Mouse (Mus musculus) testis, adult 2 months (tissue): Measurements from ENCODE around the gene Olfr1066.

ENCODE experiments used
- CTCF ChIP-seq: fragments of 200-500 bp; IDR thresholded peaks from 2 replicates; pipeline ENCODE4 v1.5.1; 2012; ENCODE audit warnings: low read depth, mild to moderate bottlenecking, inconsistent platforms, low read length, moderate library complexity; ENCODE audit not compliant: control insufficient read depth, insufficient read depth, insufficient replicate concordance
- POLR2A ChIP-seq: fragments of 200-500 bp; IDR thresholded peaks from 2 replicates; pipeline ENCODE4 v1.6.1; 2012; ENCODE audit warnings: low read depth, mild to moderate bottlenecking, inconsistent platforms, low read length, moderate library complexity; ENCODE audit not compliant: control insufficient read depth

DNA sequence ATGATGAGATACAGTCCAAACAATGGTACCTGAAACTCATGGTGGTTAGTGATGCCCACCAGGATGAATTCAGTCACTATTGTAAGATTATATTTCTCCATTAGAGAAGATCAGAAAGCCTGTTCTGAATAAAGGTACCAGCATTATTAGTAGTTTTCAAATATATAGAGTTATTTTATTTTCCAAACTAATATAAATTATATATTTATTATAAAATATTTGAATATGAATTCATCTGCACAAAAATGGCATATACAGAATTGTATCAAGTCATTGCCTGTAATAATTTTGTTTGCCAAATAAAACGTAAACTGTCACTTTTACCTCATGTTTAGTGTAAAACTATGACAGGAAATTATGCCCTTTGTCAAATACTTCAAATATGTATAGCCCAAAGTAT, 42.1 kb downstream of the Olfr1066 start, which contains the start of gene Olfr1061:
- TF ChIP-seq POLR2A (no peak), CTCF (no peak)
